Mouse (Mus musculus): ENCODE results near the gene Bgn.

Bgn gene

DNA sequence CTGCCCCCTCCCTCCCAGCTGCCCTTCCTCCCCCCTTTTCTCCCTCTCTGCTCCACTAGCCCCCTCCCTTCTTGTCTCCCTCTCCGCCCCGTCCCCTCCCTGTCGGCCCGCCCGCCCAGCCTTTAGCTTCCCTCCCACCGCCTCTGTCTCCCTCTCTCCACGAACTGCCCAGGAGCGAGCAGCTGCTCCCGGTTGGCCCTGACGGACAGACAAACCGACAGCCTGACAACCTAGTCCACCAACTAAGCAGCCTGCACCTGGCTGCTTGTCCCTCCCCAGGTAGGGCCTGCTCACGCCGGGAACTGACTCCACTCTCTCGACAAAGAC lies at the start of gene Bgn:
Gene Bgn (plus strand): TSS at position 119 of the 327 bp plus-strand sequence.
- DNase-seq (ENCODE audit: low spot score in 2 of 2) = no peak

- DNase-seq (ENCODE audit: low spot score in 2 of 2) = no peak
These were observed 48.1 kb upstream of the Bgn start, which contains the start of gene Trex2 for GRCm38 (mm10) chrX:73435252-73435651. Trex2 (minus strand) TSS chrX:73435344.

GRCm38 (mm10) chrX:73441428-73441827 lies 42.0 kb upstream of the Bgn start:
- DNase-seq (ENCODE audit: low spot score in 2 of 2) = no peak

- DNase-seq (ENCODE audit: low spot score in 2 of 2) = peak in 1 of 2 experiments; percentile 40
These were observed 31.5 kb upstream of the Bgn start for GRCm38 (mm10) chrX:73451949-73452348.

DNA sequence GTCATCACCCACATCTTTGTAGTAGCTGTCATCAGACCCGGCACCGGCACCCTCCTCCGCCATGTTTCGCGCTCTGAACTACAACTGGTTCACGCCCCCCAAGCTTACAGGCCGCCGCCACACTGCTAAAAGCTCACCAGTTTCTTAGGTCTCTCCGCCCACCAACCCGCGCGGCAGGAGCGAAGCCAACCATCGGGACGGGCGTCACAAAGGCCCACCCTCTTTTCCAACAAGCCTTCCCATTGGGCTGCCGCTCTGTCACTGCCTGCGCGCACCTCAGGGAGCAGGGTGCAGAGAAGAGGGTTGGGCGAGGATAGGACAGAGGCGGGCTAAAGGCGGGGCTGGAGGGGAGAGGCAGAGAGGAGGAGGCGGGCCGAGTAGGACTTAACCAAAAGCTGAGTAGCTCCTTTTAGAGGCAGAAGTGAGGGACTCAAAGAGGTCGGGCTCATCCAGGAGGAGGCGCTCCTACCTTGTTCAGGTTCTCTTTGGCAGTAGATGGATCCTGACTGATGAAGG lies 24.5 kb upstream of the Bgn start, which contains the start of gene Haus7:
Gene Haus7 (minus strand): TSS at position 168 of the 516 bp plus-strand sequence.
- DNase-seq (ENCODE audit: low spot score in 2 of 2) = peak; percentile 92 to 96

- DNase-seq (ENCODE audit: low spot score in 2 of 2) = no peak
These were observed 22.6 kb upstream of the Bgn start for GRCm38 (mm10) chrX:73460792-73461191.

DNA sequence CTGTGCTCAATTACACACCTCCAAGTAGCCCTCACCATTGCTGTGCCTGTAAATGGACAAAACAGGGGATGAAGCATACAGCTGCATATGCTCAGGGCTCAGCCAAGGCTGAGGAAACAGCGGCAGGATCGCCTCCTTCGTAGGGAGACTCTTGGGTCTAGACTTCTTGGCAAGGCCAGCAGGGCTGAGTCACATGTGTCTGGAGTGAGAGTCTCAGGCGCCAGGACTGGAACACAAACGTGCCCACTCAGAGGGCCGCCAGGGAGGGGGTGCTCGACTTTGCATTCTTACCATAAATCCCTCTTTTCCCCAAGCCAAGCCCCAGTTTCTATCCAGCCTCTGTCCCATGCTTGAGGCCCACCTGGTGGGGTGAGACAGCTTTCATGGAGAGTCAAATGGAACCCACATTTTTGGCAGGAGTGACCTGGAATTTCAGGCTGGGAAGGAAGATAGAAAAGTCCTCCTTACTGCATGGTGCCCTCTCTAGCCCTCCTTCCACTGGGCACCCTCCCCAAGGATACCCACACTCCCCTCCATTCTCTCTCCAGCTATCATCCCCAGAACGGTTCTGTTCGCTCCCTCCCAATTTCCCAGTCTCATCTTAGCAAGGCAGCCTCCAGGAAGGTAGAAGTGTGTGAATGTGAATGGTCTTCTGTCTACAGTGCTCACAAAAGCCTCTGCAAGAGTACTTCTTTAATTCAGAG lies 17.8 kb upstream of the Bgn start:
- DNase-seq (ENCODE audit: low spot score in 2 of 2) = peak; percentile 63 to 70

DNA sequence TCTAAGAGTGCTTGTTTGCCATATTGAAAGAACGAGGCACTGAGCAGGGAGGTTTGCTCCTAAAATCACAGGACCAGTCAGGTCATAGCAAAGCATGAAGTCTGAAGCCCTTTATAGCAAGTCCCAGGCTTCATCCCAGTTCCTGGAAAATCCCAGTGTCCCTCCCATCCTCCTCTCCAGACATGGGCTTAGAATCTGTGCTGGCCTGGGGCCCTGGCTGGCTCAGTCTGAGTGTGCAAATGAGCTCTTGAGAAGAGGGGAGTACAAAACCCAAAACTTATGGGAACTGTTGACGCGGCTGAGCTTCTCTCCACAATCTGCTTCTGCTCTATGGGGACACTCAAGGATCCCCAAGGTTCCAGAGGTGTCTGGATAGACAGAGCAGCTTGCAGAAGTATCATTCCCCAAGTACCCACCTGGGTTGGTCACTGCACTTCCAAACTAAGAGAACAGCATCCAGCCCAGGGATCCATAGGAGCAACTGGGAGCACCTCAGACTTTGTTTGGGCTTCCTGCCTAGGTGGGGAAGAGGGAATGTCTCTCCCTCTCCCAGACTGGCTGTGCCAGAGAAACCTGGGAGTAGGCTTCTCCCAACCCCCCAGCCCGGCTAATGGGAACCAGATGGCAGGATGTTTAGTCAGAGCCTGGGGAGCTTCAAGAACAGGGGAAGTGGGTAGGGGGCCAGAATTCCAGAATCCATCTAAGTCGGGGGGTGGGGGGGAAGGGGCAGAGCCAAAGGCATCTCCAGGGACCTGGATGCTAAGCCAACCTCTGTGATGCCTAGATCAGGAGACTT lies 15.8 kb upstream of the Bgn start:
- peak; percentile 50 to 61 for DNase-seq (ENCODE audit: low spot score in 2 of 2)

DNA sequence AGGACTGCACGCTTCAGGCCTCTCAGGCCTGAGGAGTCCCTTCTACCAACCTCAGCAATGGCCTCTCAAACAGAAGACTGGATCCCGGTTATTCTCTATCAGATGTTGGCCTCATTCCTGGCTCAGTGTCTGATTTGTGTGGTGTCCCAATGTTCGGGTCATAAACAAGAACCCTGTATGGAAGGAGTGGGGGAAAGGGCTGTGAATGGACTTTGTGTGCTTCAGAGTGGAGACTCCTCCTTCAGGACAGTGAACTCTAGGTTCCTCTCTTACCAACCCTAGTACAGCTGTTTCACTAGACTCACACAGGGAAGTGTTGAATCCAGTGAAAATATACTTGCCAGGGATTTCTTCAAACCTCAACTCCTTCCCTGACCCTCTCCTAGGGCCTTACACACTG lies 15.1 kb upstream of the Bgn start:
- no peak for DNase-seq (ENCODE audit: low spot score in 2 of 2)

DNA sequence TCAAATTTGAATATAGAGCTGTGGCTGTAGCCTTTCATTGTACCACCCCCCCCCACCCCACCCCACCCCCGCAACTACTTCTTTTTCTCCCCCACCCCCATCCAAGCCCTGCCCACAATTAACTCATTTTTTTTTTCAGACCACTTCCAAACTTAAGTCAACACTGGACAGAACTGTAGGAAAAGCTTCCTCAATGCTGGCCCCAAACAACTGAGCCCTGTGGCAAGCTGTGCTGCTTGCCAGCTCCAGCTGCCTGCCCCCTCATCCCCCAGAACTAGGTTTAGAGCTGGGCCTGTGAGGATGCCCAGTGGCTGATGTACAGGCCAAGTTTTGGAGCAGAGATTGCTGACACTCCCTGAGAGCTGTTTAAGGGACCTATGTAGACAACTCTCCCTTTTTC lies 14.7 kb upstream of the Bgn start:
- no peak for DNase-seq (ENCODE audit: low spot score in 2 of 2)

DNA sequence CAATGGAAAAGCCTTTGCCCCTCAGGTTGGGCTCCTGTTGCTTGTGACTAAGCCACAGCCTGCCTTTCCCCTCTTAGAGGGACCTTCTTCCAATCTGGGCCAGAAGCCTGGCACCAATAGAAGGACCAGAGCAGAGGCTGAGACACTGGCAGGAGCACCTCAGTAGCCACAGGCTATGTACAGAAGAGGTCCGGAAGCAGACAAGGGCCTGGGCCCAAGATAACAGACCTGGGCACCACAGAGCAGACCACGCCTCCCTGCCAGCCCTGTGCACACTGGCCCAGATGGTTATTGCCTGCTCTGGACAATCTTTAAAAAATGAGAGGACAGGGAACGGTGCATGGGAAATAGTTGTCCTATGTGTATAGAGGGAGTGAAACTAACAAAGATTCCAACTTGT lies 11.6 kb upstream of the Bgn start:
- DNase-seq (ENCODE audit: low spot score in 2 of 2) = no peak

- DNase-seq (ENCODE audit: low spot score in 2 of 2) = no peak
These were observed 8.8 kb upstream of the Bgn start for GRCm38 (mm10) chrX:73474340-73475165.

DNA sequence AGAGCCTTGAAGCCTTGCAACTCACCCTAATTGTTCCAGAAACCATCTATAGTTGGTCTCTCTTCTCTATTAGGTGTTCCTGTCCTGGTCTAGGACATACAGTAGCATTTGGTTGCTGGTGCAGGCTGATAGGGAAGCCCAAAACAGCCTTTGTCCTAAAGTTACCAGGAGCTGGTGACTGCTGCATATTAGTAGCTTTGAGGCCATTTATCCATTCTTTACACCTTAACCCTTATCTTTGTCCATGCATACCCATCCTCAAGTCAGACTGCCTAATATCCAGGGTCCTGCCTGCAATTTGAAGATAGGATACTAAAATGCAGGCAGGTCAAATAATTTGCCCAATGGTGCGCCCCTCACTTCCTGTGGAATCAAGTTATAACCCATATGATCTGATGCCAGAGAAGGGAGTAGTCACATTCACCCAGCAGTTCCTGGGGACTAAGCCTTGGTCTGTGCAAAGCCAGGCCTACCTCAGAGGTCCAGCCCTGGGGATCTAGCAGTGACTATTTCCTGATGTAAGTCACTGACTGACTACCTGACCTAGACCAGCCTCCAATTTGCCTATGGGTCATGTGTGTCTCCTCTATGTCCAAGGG lies 7.6 kb upstream of the Bgn start:
- DNase-seq (ENCODE audit: low spot score in 2 of 2) = no peak

DNA sequence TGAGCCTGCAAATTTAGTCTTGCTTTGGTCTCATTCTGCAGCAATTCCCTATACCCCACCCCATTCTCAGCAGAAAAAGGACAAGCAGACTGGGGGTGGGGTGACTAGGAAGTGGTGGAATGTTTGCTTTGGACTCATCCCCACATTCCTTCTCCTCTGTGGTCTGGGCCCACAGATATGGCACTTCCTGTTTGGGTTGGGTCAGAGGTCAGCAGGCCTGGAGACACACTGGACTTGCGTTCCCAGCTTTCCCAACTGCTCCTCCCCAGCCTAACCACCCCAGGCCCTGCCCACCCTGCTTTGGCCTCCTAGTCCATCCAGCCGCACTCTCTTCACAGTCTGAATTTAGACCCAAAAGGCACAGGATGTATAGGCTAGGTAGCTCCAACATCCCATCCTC lies 6.8 kb upstream of the Bgn start:
- peak; percentile 82 for DNase-seq (ENCODE audit: low spot score in 2 of 2)

DNA sequence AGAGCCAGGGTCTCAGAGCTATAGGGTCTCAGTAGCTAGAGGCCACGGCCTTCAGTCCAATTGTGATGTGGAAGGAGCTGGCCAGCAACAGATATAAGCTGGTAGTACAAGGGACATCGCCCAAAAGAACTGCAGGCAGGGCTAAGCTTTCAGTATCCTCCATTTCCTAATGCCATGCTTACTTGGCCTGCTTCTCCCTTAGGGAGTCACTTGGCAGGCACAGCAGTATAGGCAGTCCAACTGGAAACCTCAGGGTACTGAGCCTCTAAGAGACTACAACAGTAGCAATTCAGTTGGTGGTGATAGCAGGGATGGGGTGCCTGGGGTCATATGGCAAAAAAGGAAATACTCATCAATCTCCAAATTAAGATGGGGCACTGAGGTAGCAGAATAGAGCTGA lies 5.9 kb upstream of the Bgn start:
- DNase-seq (ENCODE audit: low spot score in 2 of 2) = no peak

DNA sequence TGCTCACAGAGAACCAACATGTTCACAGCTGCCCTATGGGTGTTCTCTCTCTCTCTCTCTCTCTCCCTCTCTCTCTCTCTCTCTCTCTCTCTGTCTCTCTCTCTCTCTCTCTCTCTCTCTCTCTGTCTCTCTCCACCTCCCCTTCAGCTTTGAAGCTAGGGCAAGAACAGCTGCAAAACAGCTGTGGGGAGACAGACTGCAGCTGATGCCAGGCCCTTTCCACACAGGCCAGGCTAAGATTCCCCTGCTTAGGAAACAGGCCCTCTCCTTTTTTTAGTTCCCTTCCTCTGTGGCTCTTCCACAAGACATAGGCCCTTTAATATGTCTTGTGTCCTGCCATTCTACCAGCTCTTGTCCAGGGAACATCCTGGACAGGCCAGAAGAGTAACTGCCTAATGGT lies 3.7 kb upstream of the Bgn start:
- DNase-seq (ENCODE audit: low spot score in 2 of 2) = no peak

- DNase-seq (ENCODE audit: low spot score in 2 of 2) = peak in 1 of 2 experiments; percentile 46
These were observed 3.1 kb upstream of the Bgn start for GRCm38 (mm10) chrX:73480334-73480733.

- no peak for DNase-seq (ENCODE audit: low spot score in 2 of 2)
These were observed 539 bp upstream of the Bgn start for GRCm38 (mm10) chrX:73482643-73483483.

GRCm38 (mm10) chrX:73484076-73484475 lies 674 bp downstream of the Bgn start:
- DNase-seq (ENCODE audit: low spot score in 2 of 2) = no peak

DNA sequence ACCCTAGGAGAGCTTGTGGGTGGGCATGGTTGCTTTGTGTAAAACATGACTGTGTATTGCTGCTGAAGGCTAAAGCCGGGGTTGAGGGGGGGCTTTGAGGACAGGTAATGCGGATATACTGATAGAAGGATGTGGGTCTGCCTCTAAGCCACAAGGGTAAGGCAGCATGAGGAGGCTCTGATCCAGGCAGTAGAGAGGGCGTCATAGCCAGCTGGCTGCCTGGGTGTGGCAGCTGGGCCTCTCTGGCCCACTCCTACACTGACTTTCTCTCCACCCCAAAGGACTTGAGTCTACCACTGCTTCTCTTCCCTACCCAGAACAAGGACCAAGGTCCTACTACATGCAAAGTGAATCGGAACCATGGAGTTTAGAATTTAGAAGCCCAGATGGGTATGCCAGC lies 1.5 kb downstream of the Bgn start:
- no peak for DNase-seq (ENCODE audit: low spot score in 2 of 2)

- DNase-seq (ENCODE audit: low spot score in 2 of 2) = no peak
These were observed 3.5 kb downstream of the Bgn start for GRCm38 (mm10) chrX:73486920-73487319.

All from heart, adult 9 months (tissue).